ENCODE assay signal across 25 mouse cellular contexts in genomic region chr16:75912051-75912450, GRCm38 (mm10).
"Had no signal": no experiment of that assay in that cellular context is flagged by ENCODE, and none has a peak within 500 bp of the region (broad histone marks: within the 10 kb centered on the region; RNA-seq: fewer than 3 reads in every experiment).

No protein-coding gene starts in this region.

- DNase-seq: gastrocnemius, adult 2 months; gastrocnemius, postnatal 10 days; gastrocnemius, postnatal 25 days; heart, adult 11 months; heart, adult 2 months; heart, postnatal 14 days; heart, postnatal 36 days; kidney, adult 18-20 months; kidney, adult 8-10 months; kidney, postnatal 10 days; kidney, postnatal 25 days; kidney, postnatal 4 days; liver had no signal

- H3K27me3 ChIP-seq: heart, embryonic 13.5 days; heart, embryonic 15.5 days; hindbrain, embryonic 13.5 days; hindbrain, embryonic 15.5 days; intestine, embryonic 15.5 days; limb, embryonic 12.5 days had no signal

- H3K4me2 ChIP-seq: heart, embryonic 11.5 days; heart, embryonic 13.5 days; heart, embryonic 15.5 days; hindbrain, embryonic 13.5 days; hindbrain, embryonic 15.5 days; intestine, embryonic 15.5 days; limb, embryonic 12.5 days had no signal

- H3K9ac ChIP-seq: heart, embryonic 13.5 days; heart, embryonic 15.5 days; hindbrain, embryonic 13.5 days; hindbrain, embryonic 15.5 days; intestine, embryonic 15.5 days; limb, embryonic 12.5 days had no signal

- H3K27ac ChIP-seq: gastrocnemius, adult 2 months; heart, adult 2 months; heart, embryonic 13.5 days; heart, embryonic 15.5 days; hindbrain, embryonic 13.5 days; hindbrain, embryonic 15.5 days; hindbrain, postnatal 0 days; intestine, embryonic 15.5 days; layer of hippocampus, adult 2 months; left cerebral cortex, adult 2 months; limb, embryonic 10.5 days; limb, embryonic 12.5 days had no signal

- H3K4me3 ChIP-seq: gastrocnemius, adult 2 months; heart, adult 2 months; heart, embryonic 13.5 days; heart, embryonic 15.5 days; hindbrain, embryonic 13.5 days; hindbrain, embryonic 15.5 days; intestine, embryonic 15.5 days; layer of hippocampus, adult 2 months; left cerebral cortex, adult 2 months; limb, embryonic 10.5 days; limb, embryonic 12.5 days had no signal

- H3K9me3 ChIP-seq: heart, embryonic 13.5 days; heart, embryonic 15.5 days; hindbrain, embryonic 13.5 days; hindbrain, embryonic 15.5 days; intestine, embryonic 15.5 days; limb, embryonic 10.5 days; limb, embryonic 12.5 days had no signal

- H3K4me1 ChIP-seq: heart, embryonic 13.5 days; heart, embryonic 15.5 days; hindbrain, embryonic 13.5 days; hindbrain, embryonic 15.5 days; intestine, embryonic 15.5 days; limb, embryonic 10.5 days; limb, embryonic 12.5 days had no signal

- ATAC-seq: hindbrain, postnatal 0 days; intestine, embryonic 15.5 days; intestine, postnatal 0 days had no signal

- H3K36me3 ChIP-seq: heart, embryonic 13.5 days; heart, embryonic 15.5 days; hindbrain, embryonic 13.5 days; hindbrain, embryonic 15.5 days; intestine, embryonic 15.5 days; limb, embryonic 10.5 days; limb, embryonic 12.5 days had no signal
